Mouse (Mus musculus): ENCODE data around the gene Plk5. TPM values are rescaled to one million over a fixed set of nuclear protein-coding genes. Genes with fewer than 3 reads are reported as not detected.

The Plk5 gene
- 0.11 and 0.14 TPM in 2 replicates for polyA plus RNA-seq (2014; fragmentation: Nextera tagmentation; extraction: Ambion mirVana)

DNA sequence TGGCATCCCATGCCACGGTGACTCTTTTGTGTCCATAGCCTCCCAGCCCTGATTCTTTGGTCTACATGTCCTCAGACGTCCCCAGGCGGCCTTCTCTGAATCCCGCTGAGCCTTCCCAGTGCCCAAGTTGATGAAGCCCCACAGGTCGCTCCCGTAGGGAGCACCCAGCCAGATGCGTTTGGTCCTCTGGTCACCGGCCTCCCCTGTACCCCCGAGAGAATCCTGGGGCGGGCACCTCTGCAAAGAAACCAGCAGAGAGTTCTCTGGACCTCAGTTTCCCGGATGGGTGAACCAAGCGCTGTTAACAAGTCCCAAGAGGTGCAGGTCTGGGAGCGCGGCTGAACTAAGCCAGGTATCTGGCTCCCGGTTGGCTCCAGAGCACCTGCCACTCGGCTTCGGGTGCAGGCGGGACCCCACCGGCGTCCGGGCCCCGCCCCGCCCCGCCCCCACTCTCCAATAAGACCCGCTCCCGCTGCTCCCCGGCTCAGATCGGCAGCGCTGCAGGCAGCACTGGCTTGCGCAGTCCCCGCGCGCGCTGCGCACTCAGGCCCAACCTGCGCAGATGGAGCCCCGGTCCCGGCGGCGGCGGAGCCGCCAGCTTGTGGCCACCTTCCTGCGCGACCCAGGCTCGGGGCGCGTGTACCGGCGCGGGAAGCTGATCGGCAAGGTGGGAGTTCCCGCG, at the start of gene Plk5:
Gene Plk5 (plus strand): TSS at position 459 of the 682 bp plus-strand sequence.
- ATAC-seq (ENCODE audit: low FRiP score) (no peak), DNase-seq (ENCODE audit: low spot score) (peak; percentile 45)
- WGBS: under 1% methylated on average over 51 of the region's 53 CpGs
- Histone ChIP-seq H3K27ac (ENCODE audit: low read depth, low read length) (no peak within 1 kb of the TSS), H3K4me2 (replicated peaks; ENCODE audit: low read depth, low read length) (peak within 1 kb of the TSS; percentile 31), H3K4me1 (replicated peaks; ENCODE audit: control insufficient read depth, insufficient read depth, low read length) (peaks cover 6% of the 10 kb centered on the region; the same call in 1 of the 2 replicates), H3K9me3 (ENCODE audit: control insufficient read depth, low read length) (no peaks in the 10 kb centered on the region), H3K4me3 (ENCODE audit: low read depth, low read length) (peak within 1 kb of the TSS; percentile 24), H3K36me3 (ENCODE audit: control insufficient read depth, insufficient read depth, low read length) (no peaks in the 10 kb centered on the region), H3K9ac (ENCODE audit: low read depth, low read length) (no peak within 1 kb of the TSS), H3K27me3 (ENCODE audit: control insufficient read depth, insufficient read depth, low read length) (peaks cover 84% of the 10 kb centered on the region)

DNA sequence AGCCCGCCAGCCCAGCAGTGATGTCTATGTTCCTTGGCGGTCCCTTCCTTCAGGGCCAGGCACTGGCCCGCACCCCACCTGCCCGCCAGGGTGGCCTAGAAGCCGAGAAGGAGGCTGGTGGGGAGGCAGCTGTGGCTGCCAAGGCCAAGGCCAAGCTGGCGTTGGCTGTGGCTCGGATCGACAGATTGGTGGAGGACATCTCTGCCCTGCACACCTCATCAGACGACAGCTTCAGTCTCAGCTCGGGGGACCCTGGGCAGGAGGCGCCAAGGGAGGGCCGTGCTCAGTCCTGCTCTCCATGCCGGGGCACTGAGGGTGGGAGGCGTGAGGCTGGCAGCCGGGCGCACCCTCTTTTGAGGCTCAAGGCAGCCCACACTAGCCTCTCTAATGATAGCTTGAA, 44.7 kb upstream of the Plk5 start:
- H3K9ac ChIP-seq (ENCODE audit: low read depth, low read length): no peak overlapping the region
- no peak for DNase-seq (ENCODE audit: low spot score)
- H3K36me3 ChIP-seq (ENCODE audit: control insufficient read depth, insufficient read depth, low read length): peaks cover 40% of the 10 kb centered on the region
- H3K4me1 ChIP-seq (replicated peaks; ENCODE audit: control insufficient read depth, insufficient read depth, low read length): peaks cover 6% of the 10 kb centered on the region; the same call in 1 of the 2 replicates
- no peak overlapping the region for H3K27ac ChIP-seq (ENCODE audit: low read depth, low read length)
- 86% methylated on average over 13 of the region's 16 CpGs for WGBS
- no peak overlapping the region for H3K4me3 ChIP-seq (ENCODE audit: low read depth, low read length)
- no peak for ATAC-seq (ENCODE audit: low FRiP score)
- H3K9me3 ChIP-seq (ENCODE audit: control insufficient read depth, low read length): no peaks in the 10 kb centered on the region
- H3K27me3 ChIP-seq (ENCODE audit: control insufficient read depth, insufficient read depth, low read length): peaks cover 27% of the 10 kb centered on the region
- no peak overlapping the region for H3K4me2 ChIP-seq (replicated peaks; ENCODE audit: low read depth, low read length)

DNA sequence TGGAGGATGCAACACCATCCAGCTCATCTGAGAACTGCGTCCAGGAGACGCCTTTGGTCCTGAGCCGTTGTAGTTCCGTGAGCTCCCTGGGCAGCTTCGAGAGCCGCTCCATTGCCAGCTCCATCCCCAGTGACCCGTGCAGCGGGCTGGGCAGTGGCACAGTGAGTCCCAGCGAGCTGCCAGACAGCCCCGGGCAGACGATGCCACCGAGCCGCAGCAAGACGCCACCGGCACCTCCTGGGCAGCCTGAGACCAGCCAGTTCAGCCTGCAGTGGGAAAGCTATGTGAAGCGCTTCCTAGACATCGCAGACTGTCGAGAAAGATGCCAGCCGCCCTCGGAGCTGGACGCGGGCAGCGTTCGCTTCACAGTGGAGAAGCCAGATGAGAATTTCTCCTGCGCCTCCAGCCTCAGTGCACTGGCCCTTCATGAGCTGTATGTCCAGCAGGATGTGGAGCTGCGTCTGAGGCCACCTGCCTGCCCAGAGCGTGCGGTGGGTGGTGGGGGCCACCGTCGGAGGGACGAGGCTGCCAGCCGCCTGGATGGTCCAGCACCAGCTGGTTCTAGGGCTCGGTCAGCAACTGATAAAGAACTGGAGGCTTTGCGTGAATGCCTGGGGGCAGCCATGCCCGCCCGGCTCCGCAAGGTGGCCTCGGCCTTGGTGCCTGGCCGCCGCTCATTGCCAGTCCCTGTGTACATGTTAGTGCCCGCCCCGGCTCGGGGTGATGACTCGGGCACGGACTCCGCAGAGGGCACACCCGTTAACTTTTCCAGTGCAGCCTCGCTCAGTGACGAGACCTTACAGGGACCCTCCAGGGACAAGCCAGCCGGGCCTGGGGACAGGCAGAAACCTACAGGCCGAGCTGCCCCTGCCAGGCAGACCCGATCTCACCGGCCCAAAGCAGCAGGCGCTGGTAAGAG, 43.4 kb upstream of the Plk5 start:
- no peak for DNase-seq (ENCODE audit: low spot score)
- no peak overlapping the region for H3K4me2 ChIP-seq (replicated peaks; ENCODE audit: low read depth, low read length)
- no peaks in the 10 kb centered on the region for H3K9me3 ChIP-seq (ENCODE audit: control insufficient read depth, low read length)
- no peak for ATAC-seq (ENCODE audit: low FRiP score)
- H3K27ac ChIP-seq (ENCODE audit: low read depth, low read length): no peak overlapping the region
- H3K4me1 ChIP-seq (replicated peaks; ENCODE audit: control insufficient read depth, insufficient read depth, low read length): peaks cover 6% of the 10 kb centered on the region; the same call in 1 of the 2 replicates
- H3K27me3 ChIP-seq (ENCODE audit: control insufficient read depth, insufficient read depth, low read length): peaks cover 27% of the 10 kb centered on the region
- peaks cover 31% of the 10 kb centered on the region for H3K36me3 ChIP-seq (ENCODE audit: control insufficient read depth, insufficient read depth, low read length)
- H3K9ac ChIP-seq (ENCODE audit: low read depth, low read length): no peak overlapping the region
- 65% methylated on average over 54 of the region's 54 CpGs for WGBS
- H3K4me3 ChIP-seq (ENCODE audit: low read depth, low read length): no peak overlapping the region

DNA sequence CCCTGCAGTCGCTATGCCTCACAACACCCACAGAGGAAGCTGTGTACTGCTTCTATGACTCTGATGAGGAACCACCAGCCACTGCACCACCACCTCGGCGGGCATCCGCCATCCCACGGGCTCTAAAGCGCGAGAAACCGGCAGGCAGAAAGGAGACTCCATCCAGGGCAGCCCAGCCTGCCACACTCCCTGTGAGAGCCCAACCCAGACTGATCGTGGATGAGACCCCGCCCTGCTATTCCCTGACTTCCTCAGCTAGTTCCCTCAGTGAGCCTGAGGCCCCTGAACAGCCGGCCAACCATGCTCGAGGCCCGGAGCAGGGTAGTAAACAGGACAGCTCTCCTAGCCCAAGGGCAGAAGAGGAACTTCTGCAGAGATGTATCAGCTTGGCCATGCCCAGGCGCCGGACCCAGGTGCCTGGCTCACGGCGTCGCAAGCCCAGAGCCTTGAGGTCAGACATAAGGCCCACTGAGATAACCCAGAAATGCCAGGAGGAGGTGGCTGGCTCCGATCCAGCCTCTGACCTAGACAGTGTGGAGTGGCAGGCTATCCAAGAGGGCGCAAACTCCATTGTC, 42.5 kb upstream of the Plk5 start:
- Histone ChIP-seq H3K9ac (ENCODE audit: low read depth, low read length) (no peak overlapping the region), H3K27ac (ENCODE audit: low read depth, low read length) (no peak overlapping the region), H3K4me3 (ENCODE audit: low read depth, low read length) (no peak overlapping the region), H3K27me3 (ENCODE audit: control insufficient read depth, insufficient read depth, low read length) (peaks cover 27% of the 10 kb centered on the region), H3K4me1 (replicated peaks; ENCODE audit: control insufficient read depth, insufficient read depth, low read length) (peaks cover 6% of the 10 kb centered on the region; the same call in 1 of the 2 replicates), H3K4me2 (replicated peaks; ENCODE audit: low read depth, low read length) (no peak overlapping the region), H3K9me3 (ENCODE audit: control insufficient read depth, low read length) (no peaks in the 10 kb centered on the region), H3K36me3 (ENCODE audit: control insufficient read depth, insufficient read depth, low read length) (peaks cover 27% of the 10 kb centered on the region)
- ATAC-seq (ENCODE audit: low FRiP score): no peak
- no peak for DNase-seq (ENCODE audit: low spot score)
- 56% methylated on average over 20 of the region's 20 CpGs for WGBS

DNA sequence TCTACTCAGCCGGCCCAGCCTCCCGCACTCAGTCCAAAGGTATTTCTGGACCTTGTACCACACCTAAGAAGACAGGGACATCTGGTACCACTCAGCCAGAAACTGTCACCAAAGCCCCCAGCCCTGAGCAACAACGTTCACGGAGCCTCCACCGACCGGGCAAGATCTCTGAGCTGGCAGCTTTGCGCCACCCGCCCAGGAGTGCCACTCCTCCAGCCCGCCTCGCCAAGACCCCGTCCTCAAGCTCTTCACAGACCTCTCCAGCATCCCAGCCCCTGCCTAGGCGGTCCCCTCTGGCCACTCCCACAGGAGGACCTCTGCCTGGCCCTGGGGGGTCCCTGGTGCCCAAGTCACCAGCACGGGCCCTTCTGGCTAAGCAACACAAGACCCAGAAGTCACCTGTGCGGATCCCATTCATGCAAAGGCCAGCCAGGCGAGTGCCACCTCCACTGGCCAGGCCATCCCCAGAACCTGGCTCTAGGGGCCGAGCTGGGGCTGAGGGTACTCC, 41.7 kb upstream of the Plk5 start:
- DNase-seq (ENCODE audit: low spot score) (no peak), ATAC-seq (ENCODE audit: low FRiP score) (no peak)
- no peak overlapping the region for H3K27ac ChIP-seq (ENCODE audit: low read depth, low read length)
- H3K27me3 ChIP-seq (ENCODE audit: control insufficient read depth, insufficient read depth, low read length): peaks cover 27% of the 10 kb centered on the region
- H3K4me1 ChIP-seq (replicated peaks; ENCODE audit: control insufficient read depth, insufficient read depth, low read length): peaks cover 6% of the 10 kb centered on the region; the same call in 1 of the 2 replicates
- WGBS: 50% methylated on average over 16 of the region's 16 CpGs
- no peak overlapping the region for H3K9ac ChIP-seq (ENCODE audit: low read depth, low read length)
- no peaks in the 10 kb centered on the region for H3K9me3 ChIP-seq (ENCODE audit: control insufficient read depth, low read length)
- H3K36me3 ChIP-seq (ENCODE audit: control insufficient read depth, insufficient read depth, low read length): peaks cover 19% of the 10 kb centered on the region
- H3K4me2 ChIP-seq (replicated peaks; ENCODE audit: low read depth, low read length): no peak overlapping the region
- no peak overlapping the region for H3K4me3 ChIP-seq (ENCODE audit: low read depth, low read length)

DNA sequence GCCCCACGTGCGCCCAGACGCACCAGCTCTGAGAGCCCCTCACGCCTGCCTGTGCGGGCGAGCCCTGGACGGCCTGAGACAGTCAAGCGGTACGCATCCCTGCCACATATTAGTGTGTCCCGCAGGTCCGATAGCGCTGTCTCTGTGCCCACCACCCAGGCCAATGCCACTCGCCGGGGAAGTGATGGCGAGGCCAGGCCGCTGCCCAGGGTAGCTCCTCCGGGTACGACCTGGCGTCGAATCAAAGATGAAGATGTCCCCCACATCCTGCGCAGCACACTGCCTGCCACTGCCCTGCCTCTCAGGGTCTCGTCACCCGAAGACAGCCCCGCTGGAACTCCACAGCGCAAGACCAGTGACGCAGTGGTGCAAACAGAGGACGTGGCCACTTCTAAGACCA, 40.9 kb upstream of the Plk5 start:
- Histone ChIP-seq H3K9me3 (ENCODE audit: control insufficient read depth, low read length) (no peaks in the 10 kb centered on the region), H3K27ac (ENCODE audit: low read depth, low read length) (no peak overlapping the region), H3K4me1 (replicated peaks; ENCODE audit: control insufficient read depth, insufficient read depth, low read length) (peaks cover 6% of the 10 kb centered on the region; the same call in 1 of the 2 replicates), H3K27me3 (ENCODE audit: control insufficient read depth, insufficient read depth, low read length) (peaks cover 27% of the 10 kb centered on the region), H3K4me3 (ENCODE audit: low read depth, low read length) (no peak overlapping the region), H3K4me2 (replicated peaks; ENCODE audit: low read depth, low read length) (no peak overlapping the region), H3K9ac (ENCODE audit: low read depth, low read length) (no peak overlapping the region), H3K36me3 (ENCODE audit: control insufficient read depth, insufficient read depth, low read length) (peaks cover 18% of the 10 kb centered on the region)
- ATAC-seq (ENCODE audit: low FRiP score) (no peak), DNase-seq (ENCODE audit: low spot score) (no peak)
- WGBS: 52% methylated on average over 27 of the region's 27 CpGs

DNA sequence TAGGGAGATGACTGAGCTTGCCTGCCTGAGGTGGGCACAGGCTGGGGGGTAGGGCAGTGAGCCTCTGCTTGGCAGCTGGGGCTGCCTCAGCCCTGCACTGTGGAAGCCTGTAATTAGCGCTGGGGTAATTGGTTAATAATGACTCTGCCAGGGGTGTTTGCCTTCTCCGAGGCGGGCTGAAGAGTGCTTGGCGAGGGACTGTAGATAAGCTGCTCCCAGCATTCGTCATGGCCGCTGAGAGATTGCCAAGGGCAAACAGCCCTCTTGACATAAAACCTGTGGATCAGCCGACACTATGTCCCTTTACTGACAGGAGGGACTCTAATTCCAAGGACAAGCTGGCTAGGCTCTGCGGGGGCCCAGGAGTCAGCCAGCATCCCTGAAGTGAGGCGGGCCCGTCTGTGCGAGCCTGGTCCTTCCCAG, 39.9 kb upstream of the Plk5 start:
- Histone ChIP-seq H3K27me3 (ENCODE audit: control insufficient read depth, insufficient read depth, low read length) (peaks cover 26% of the 10 kb centered on the region), H3K4me2 (replicated peaks; ENCODE audit: low read depth, low read length) (no peak overlapping the region), H3K27ac (ENCODE audit: low read depth, low read length) (no peak overlapping the region), H3K9ac (ENCODE audit: low read depth, low read length) (no peak overlapping the region; the same call in 1 of the 2 replicates), H3K4me3 (ENCODE audit: low read depth, low read length) (no peak overlapping the region), H3K9me3 (ENCODE audit: control insufficient read depth, low read length) (no peaks in the 10 kb centered on the region), H3K4me1 (replicated peaks; ENCODE audit: control insufficient read depth, insufficient read depth, low read length) (peaks cover 6% of the 10 kb centered on the region; the same call in 1 of the 2 replicates), H3K36me3 (ENCODE audit: control insufficient read depth, insufficient read depth, low read length) (peaks cover 14% of the 10 kb centered on the region)
- WGBS: 38% methylated on average over 11 of the region's 11 CpGs
- DNase-seq (ENCODE audit: low spot score): no peak
- ATAC-seq (ENCODE audit: low FRiP score): no peak

DNA sequence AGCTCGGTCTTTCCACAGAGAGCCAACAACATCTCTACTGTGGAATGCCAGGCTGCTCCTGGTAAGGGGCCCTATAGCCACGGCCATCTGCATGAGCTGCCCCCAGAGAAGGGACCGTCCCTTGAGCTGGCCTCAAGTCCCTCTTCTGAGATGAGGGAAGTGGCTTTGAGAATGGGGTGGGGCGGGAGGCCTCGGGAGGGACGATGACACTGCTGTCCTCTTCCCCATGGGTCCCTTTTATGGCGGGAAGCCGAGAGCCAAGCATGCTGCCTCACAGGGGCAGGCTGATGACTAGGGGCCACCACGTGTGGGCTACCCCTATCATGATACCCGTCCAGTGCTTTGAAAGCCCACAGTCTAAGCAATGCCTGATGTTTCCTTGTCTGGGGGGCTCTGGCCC, 39.2 kb upstream of the Plk5 start:
- Histone ChIP-seq H3K4me1 (replicated peaks; ENCODE audit: control insufficient read depth, insufficient read depth, low read length) (peaks cover 6% of the 10 kb centered on the region; the same call in 1 of the 2 replicates), H3K4me2 (replicated peaks; ENCODE audit: low read depth, low read length) (no peak overlapping the region), H3K27me3 (ENCODE audit: control insufficient read depth, insufficient read depth, low read length) (peaks cover 23% of the 10 kb centered on the region), H3K4me3 (ENCODE audit: low read depth, low read length) (no peak overlapping the region), H3K27ac (ENCODE audit: low read depth, low read length) (no peak overlapping the region), H3K36me3 (ENCODE audit: control insufficient read depth, insufficient read depth, low read length) (peaks cover 12% of the 10 kb centered on the region; the same call in 1 of the 2 replicates), H3K9me3 (ENCODE audit: control insufficient read depth, low read length) (no peaks in the 10 kb centered on the region), H3K9ac (ENCODE audit: low read depth, low read length) (no peak overlapping the region)
- 62% methylated on average over 10 of the region's 10 CpGs for WGBS
- ATAC-seq (ENCODE audit: low FRiP score) (no peak), DNase-seq (ENCODE audit: low spot score) (no peak)
